Mouse (Mus musculus) midbrain, embryonic 11.5 days (tissue): ENCODE measurements around the gene Psmd7. TPM values are rescaled to one million over a fixed set of nuclear protein-coding genes. Genes with fewer than 3 reads are reported as not detected.
A peak's percentile ranks its signal among the peaks of the same experiment; 100 is the strongest.

Experiments
- ATAC-seq: fragments of 200-750 bp; cut with Nextera tagmentation; 2 replicates; pipeline ENCODE4 v1.8.0; 2017; ENCODE audit warnings: moderate TSS enrichment, moderate library complexity; ENCODE audit not compliant: low FRiP score
- DNase-seq: peaks from one replicate; pipeline ENCODE4 v3.0.0; 2015; ENCODE audit warnings: low spot score; ENCODE audit errors: missing footprints
- H3K27ac ChIP-seq: fragments of 300-500 bp; sonication (generic); 2 replicates; pipeline ENCODE4 v1.5.1; 2014; ENCODE audit warnings: low read depth, low read length
- H3K27me3 ChIP-seq: fragments of 300-500 bp; sonication (generic); 2 replicates; pipeline ENCODE4 v1.6.1; 2014; ENCODE audit warnings: mild to moderate bottlenecking, low read length, moderate library complexity, mixed read lengths; ENCODE audit not compliant: control insufficient read depth, insufficient read depth
- H3K36me3 ChIP-seq: fragments of 300-500 bp; sonication (generic); 2 replicates; pipeline ENCODE4 v1.6.1; 2014; ENCODE audit warnings: mild to moderate bottlenecking, low read length, moderate library complexity, mixed read lengths; ENCODE audit not compliant: control insufficient read depth, insufficient read depth
- H3K4me1 ChIP-seq: fragments of 300-500 bp; sonication (generic); 2 replicates; pipeline ENCODE4 v1.6.1; 2014; ENCODE audit warnings: low read length; ENCODE audit not compliant: control insufficient read depth, insufficient read depth
- H3K4me2 ChIP-seq: fragments of 300-500 bp; sonication (generic); 2 replicates; pipeline ENCODE4 v1.6.1; 2014; ENCODE audit warnings: mild to moderate bottlenecking, moderate library complexity
- H3K4me3 ChIP-seq: fragments of 300-500 bp; sonication (generic); 2 replicates; pipeline ENCODE4 v1.5.1; 2014; ENCODE audit warnings: low read depth, low read length
- H3K9ac ChIP-seq: fragments of 300-500 bp; sonication (generic); 2 replicates; pipeline ENCODE4 v1.6.1; 2014; ENCODE audit warnings: low read length
- H3K9me3 ChIP-seq: fragments of 300-500 bp; sonication (generic); 2 replicates; pipeline ENCODE4 v1.6.1; 2016; ENCODE audit warnings: low read length; ENCODE audit not compliant: control insufficient read depth
- WGBS: fragments of 180-500 bp; shearing (Covaris S2); extraction: QIAGEN DNeasy Blood & Tissue Kit; methylation state at CpG from one replicate; pipeline ENCODE4 v1.1.7; 2014; 5-methylcytosine and 5-hydroxymethylcytosine counted together
- polyA plus RNA-seq: library from polyadenylated mRNA; unstranded; fragments of >200 nt; fragmentation: Nextera tagmentation; extraction: Ambion mirVana; gene quantifications from 2 replicates; pipeline ENCODE4 v1.2.1, GENCODE M21; 2014

The Psmd7 gene
- polyA plus RNA-seq, 1 experiment from 2014 or later, result 319 TPM

- H3K36me3 ChIP-seq, result peaks cover 40% of the 10 kb centered on the region
- no peak overlapping the region for H3K4me2 ChIP-seq
- 94% methylated on average over 11 of the region's 11 CpGs for WGBS
- no peak overlapping the region for H3K27ac ChIP-seq
- DNase-seq (no peak), ATAC-seq (no peak)
- H3K4me1 ChIP-seq, result peaks cover under 1% of the 10 kb centered on the region; the same call in 1 of the 2 replicates
- no peak overlapping the region for H3K9ac ChIP-seq
- no peaks in the 10 kb centered on the region for H3K9me3 ChIP-seq
- H3K4me3 ChIP-seq, result no peak overlapping the region
- no peaks in the 10 kb centered on the region for H3K27me3 ChIP-seq
Observed at GRCm38 (mm10) chr8:107582136-107582535, 6.1 kb downstream of the Psmd7 start.

DNA sequence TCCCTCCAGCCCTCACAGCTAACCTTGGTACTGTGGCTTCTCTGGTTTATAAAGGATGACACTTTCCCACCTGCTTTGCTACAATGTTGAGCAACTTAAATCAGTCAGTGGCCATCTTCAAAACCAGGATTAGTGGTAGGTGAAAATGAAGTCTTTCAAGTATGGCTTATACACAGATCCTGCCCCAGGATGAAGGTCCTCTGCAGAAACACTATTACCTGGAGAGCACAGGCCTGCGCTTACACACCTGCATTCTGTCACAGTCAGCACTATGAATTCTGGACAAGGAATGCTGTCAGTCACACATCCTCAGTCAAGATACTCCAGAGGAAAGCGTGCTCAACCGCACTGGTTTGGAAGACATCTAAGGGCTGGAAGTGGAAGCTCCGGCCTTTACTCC is 6.7 kb downstream of the Psmd7 start:
- Histone ChIP-seq H3K9ac (no peak overlapping the region), H3K4me1 (no peaks in the 10 kb centered on the region), H3K9me3 (no peaks in the 10 kb centered on the region), H3K27ac (no peak overlapping the region), H3K4me3 (no peak overlapping the region), H3K4me2 (no peak overlapping the region), H3K36me3 (peaks cover 40% of the 10 kb centered on the region), H3K27me3 (no peaks in the 10 kb centered on the region)
- DNase-seq (no peak), ATAC-seq (no peak)
- WGBS, result 96% methylated on average over 4 of the region's 4 CpGs

GRCm38 (mm10) chr8:107580879-107581278 is 7.4 kb downstream of the Psmd7 start:
- 94% methylated on average over 13 of the region's 13 CpGs for WGBS
- no peak overlapping the region for H3K4me2 ChIP-seq
- H3K9me3 ChIP-seq, result no peaks in the 10 kb centered on the region
- H3K4me3 ChIP-seq, result no peak overlapping the region
- H3K27ac ChIP-seq, result no peak overlapping the region
- peaks cover 40% of the 10 kb centered on the region for H3K36me3 ChIP-seq
- no peak overlapping the region for H3K9ac ChIP-seq
- DNase-seq (no peak), ATAC-seq (no peak)
- H3K4me1 ChIP-seq, result no peaks in the 10 kb centered on the region
- H3K27me3 ChIP-seq, result no peaks in the 10 kb centered on the region

DNA sequence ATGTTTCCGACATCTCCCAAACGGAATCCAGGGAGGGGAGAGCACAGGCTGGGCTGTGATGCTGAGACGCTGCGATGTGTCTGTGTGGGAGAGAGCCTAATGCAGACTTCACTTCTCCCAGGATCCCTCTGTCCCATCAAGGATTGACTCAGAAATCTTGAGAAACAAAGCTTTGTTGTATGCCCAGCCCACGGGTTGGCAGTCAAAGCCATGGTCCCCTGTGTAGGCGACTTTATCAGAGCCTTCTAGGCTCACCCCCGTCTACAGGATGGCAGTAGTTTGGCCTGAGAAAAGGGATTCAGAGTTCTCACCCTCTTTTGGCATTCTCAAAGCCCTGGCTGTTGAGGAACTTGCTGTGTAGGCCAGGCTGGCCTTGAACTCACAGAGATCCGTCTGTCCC is 9.7 kb downstream of the Psmd7 start:
- DNase-seq (no peak), ATAC-seq (no peak)
- no peak overlapping the region for H3K4me3 ChIP-seq
- no peak overlapping the region for H3K9ac ChIP-seq
- 88% methylated on average over 8 of the region's 8 CpGs for WGBS
- H3K4me1 ChIP-seq, result no peaks in the 10 kb centered on the region
- H3K4me2 ChIP-seq, result no peak overlapping the region
- peaks cover 29% of the 10 kb centered on the region for H3K36me3 ChIP-seq
- no peaks in the 10 kb centered on the region for H3K9me3 ChIP-seq
- H3K27me3 ChIP-seq, result no peaks in the 10 kb centered on the region
- H3K27ac ChIP-seq, result no peak overlapping the region

GRCm38 (mm10) chr8:107578132-107578531 is 10.1 kb downstream of the Psmd7 start:
- Histone ChIP-seq H3K4me1 (no peaks in the 10 kb centered on the region), H3K27me3 (no peaks in the 10 kb centered on the region), H3K4me3 (no peak overlapping the region), H3K9ac (no peak overlapping the region), H3K27ac (no peak overlapping the region), H3K9me3 (no peaks in the 10 kb centered on the region), H3K4me2 (no peak overlapping the region), H3K36me3 (peaks cover 26% of the 10 kb centered on the region)
- no peak for ATAC-seq
- DNase-seq, result no peak
- 92% methylated on average over 8 of the region's 8 CpGs for WGBS

DNA sequence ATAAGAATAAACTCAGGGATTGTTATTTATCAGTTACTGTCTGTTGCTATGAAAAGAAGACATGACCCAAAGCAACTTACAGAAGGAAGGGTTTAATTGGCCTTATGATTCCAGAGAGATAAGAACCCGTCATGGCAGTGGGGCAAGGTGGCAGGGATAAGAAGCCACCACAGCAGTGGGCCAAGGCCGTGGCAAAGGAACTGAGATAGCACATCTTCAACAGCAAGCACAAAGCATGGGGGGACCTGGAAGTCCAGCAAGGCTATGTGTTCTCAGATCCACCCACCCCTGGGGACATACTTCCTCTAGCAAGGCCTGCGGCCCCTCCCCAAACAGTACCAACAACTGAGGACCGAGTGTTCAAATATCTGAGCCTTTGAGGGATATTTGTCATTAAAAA is 10.6 kb downstream of the Psmd7 start:
- no peak for DNase-seq
- Histone ChIP-seq H3K27ac (no peak overlapping the region), H3K27me3 (no peaks in the 10 kb centered on the region), H3K4me1 (no peaks in the 10 kb centered on the region), H3K9me3 (no peaks in the 10 kb centered on the region), H3K36me3 (peaks cover 21% of the 10 kb centered on the region), H3K4me2 (no peak overlapping the region), H3K4me3 (no peak overlapping the region), H3K9ac (no peak overlapping the region)
- ATAC-seq, result no peak
- WGBS, result 93% methylated on average over 4 of the region's 4 CpGs

- no peak overlapping the region for H3K27ac ChIP-seq
- no peaks in the 10 kb centered on the region for H3K9me3 ChIP-seq
- no peaks in the 10 kb centered on the region for H3K4me1 ChIP-seq
- H3K4me3 ChIP-seq, result no peak overlapping the region
- peak; percentile 99 for DNase-seq
- 11% methylated on average over 10 of the region's 10 CpGs for WGBS
- H3K27me3 ChIP-seq, result no peaks in the 10 kb centered on the region
- peak overlapping the region; percentile 10; the same call in 1 of the 2 replicates for H3K4me2 ChIP-seq
- ATAC-seq, result peak; percentile 80
- H3K36me3 ChIP-seq, result peaks cover 12% of the 10 kb centered on the region
- H3K9ac ChIP-seq, result peak overlapping the region; percentile 46; the same call in 1 of the 2 replicates
Observed at GRCm38 (mm10) chr8:107576702-107577101, 11.6 kb downstream of the Psmd7 start.

GRCm38 (mm10) chr8:107574771-107575170 is 13.5 kb downstream of the Psmd7 start:
- no peaks in the 10 kb centered on the region for H3K4me1 ChIP-seq
- no peak overlapping the region for H3K27ac ChIP-seq
- peak; percentile 79 for DNase-seq
- H3K27me3 ChIP-seq, result no peaks in the 10 kb centered on the region
- no peak overlapping the region for H3K4me2 ChIP-seq
- no peaks in the 10 kb centered on the region; the same call in 1 of the 2 replicates for H3K36me3 ChIP-seq
- H3K4me3 ChIP-seq, result no peak overlapping the region
- 91% methylated on average over 3 of the region's 3 CpGs for WGBS
- H3K9ac ChIP-seq, result no peak overlapping the region
- H3K9me3 ChIP-seq, result no peaks in the 10 kb centered on the region
- ATAC-seq, result no peak

DNA sequence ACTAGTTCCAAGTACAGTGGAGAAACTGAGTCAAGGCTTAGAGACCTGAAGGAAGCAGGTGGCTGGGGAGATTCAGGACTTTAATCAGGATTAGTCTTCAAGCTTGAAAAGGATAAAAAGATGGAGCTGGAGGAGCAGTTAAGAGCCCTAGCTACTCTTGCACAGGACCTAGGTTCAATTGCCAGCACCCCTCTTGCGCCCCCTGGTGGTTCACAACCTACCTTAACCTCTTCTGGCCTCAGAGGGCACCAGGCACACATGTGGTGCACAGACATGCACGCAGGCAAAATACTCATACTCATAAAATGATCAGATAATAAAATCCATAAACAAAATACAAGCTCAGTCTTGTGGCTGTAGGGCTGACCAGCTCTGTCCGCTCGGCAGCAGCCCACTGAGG is 15.8 kb downstream of the Psmd7 start:
- no peak for ATAC-seq
- H3K27me3 ChIP-seq, result no peaks in the 10 kb centered on the region
- no peak overlapping the region for H3K9ac ChIP-seq
- DNase-seq, result peak; percentile 92
- H3K4me3 ChIP-seq, result no peak overlapping the region
- H3K4me1 ChIP-seq, result no peaks in the 10 kb centered on the region
- no peaks in the 10 kb centered on the region for H3K36me3 ChIP-seq
- no peak overlapping the region for H3K27ac ChIP-seq
- no peaks in the 10 kb centered on the region for H3K9me3 ChIP-seq
- no peak overlapping the region for H3K4me2 ChIP-seq
- WGBS, result 58% methylated on average over 4 of the region's 4 CpGs
